Mouse (Mus musculus): ENCODE measurements at regions not wholly inside any gene's neighbourhood (a gene's known extent, or its start where the extent isn't known, plus 50 kb on each side); places are given as distances from the start of the nearest gene placed in this dataset.

GRCm38 (mm10) chr6:140200322-140200721 is 159.1 kb upstream of the Plcz1 start:
- TF ChIP-seq MAFK (IDR thresholded peaks at IDR 0.05; ENCODE audit: insufficient read depth, low read depth, low read length) (no peak), ZNF384 (IDR thresholded peaks at IDR 0.05; ENCODE audit: low read depth, low read length) (no peak), ZC3H11A (IDR thresholded peaks at IDR 0.05; ENCODE audit: borderline replicate concordance, low read depth, low read length) (no peak), CHD2 (IDR thresholded peaks at IDR 0.05; ENCODE audit: low read depth, low read length) (no peak), HCFC1 (IDR thresholded peaks at IDR 0.05; ENCODE audit: borderline replicate concordance, insufficient read depth, low read length) (no peak)
- no peaks in the 10 kb centered on the region for H3K9me3 ChIP-seq (ENCODE audit: control insufficient read depth, insufficient read depth, low read depth, low read length)
- H3K4me1 ChIP-seq (ENCODE audit: control insufficient read depth in 2 of 2, insufficient read depth in 2 of 2, low read length in 2 of 2, poor library complexity in 1 of 2): peaks cover 5 to 13% of the 10 kb centered on the region in 2 experiments
- no peak overlapping the region for H3K9ac ChIP-seq (ENCODE audit: insufficient read depth, low read depth, low read length, poor library complexity, severe bottlenecking)
- H3K36me3 ChIP-seq (ENCODE audit: control insufficient read depth, insufficient read depth, low read length, poor library complexity, severe bottlenecking): no peaks in the 10 kb centered on the region
- no peak for DNase-seq (ENCODE audit: low read depth, low spot score)
- in situ Hi-C loops (cut with MboI; ENCODE audit: low sequenced_read_pairs in 2 of 2, unreplicated experiment in 2 of 2): no loop called here
- no peak overlapping the region for H3K4me3 ChIP-seq (ENCODE audit: insufficient read depth in 1 of 2, low read depth in 1 of 2, low read length in 2 of 2, poor library complexity in 1 of 2, severe bottlenecking in 1 of 2)
- H3K27ac ChIP-seq (ENCODE audit: insufficient read depth, low read depth, low read length, poor library complexity, severe bottlenecking): no peak overlapping the region

- Histone ChIP-seq H3K9ac (ENCODE audit: insufficient read depth, low read depth, low read length, poor library complexity, severe bottlenecking) (no peak overlapping the region), H3K27ac (ENCODE audit: insufficient read depth, low read depth, low read length, poor library complexity, severe bottlenecking) (peak overlapping the region; percentile 35; the same call in 1 of the 2 replicates), H3K4me3 (ENCODE audit: insufficient read depth in 1 of 2, low read depth in 1 of 2, low read length in 2 of 2, poor library complexity in 1 of 2, severe bottlenecking in 1 of 2) (no peak overlapping the region), H3K4me1 (ENCODE audit: control insufficient read depth in 2 of 2, insufficient read depth in 2 of 2, low read length in 2 of 2, poor library complexity in 1 of 2) (peaks cover 10 to 25% of the 10 kb centered on the region in 2 experiments), H3K36me3 (ENCODE audit: control insufficient read depth, insufficient read depth, low read length, poor library complexity, severe bottlenecking) (no peaks in the 10 kb centered on the region), H3K9me3 (ENCODE audit: control insufficient read depth, insufficient read depth, low read depth, low read length) (no peaks in the 10 kb centered on the region)
- in situ Hi-C loops (cut with MboI; ENCODE audit: low sequenced_read_pairs in 2 of 2, unreplicated experiment in 2 of 2): no loop called here
- DNase-seq (ENCODE audit: low read depth, low spot score): peak; percentile 35
- TF ChIP-seq HCFC1 (IDR thresholded peaks at IDR 0.05; ENCODE audit: borderline replicate concordance, insufficient read depth, low read length) (no peak), CHD2 (IDR thresholded peaks at IDR 0.05; ENCODE audit: low read depth, low read length) (no peak), ZC3H11A (IDR thresholded peaks at IDR 0.05; ENCODE audit: borderline replicate concordance, low read depth, low read length) (no peak), MAFK (IDR thresholded peaks at IDR 0.05; ENCODE audit: insufficient read depth, low read depth, low read length) (no peak), ZNF384 (IDR thresholded peaks at IDR 0.05; ENCODE audit: low read depth, low read length) (no peak)
Observed at GRCm38 (mm10) chr6:140198036-140198435, 156.8 kb upstream of the Plcz1 start.

- H3K4me3 ChIP-seq (ENCODE audit: insufficient read depth in 1 of 2, low read depth in 1 of 2, low read length in 2 of 2, poor library complexity in 1 of 2, severe bottlenecking in 1 of 2): no peak overlapping the region
- H3K9ac ChIP-seq (ENCODE audit: insufficient read depth, low read depth, low read length, poor library complexity, severe bottlenecking): no peak overlapping the region
- H3K36me3 ChIP-seq (ENCODE audit: control insufficient read depth, insufficient read depth, low read length, poor library complexity, severe bottlenecking): no peaks in the 10 kb centered on the region
- DNase-seq (ENCODE audit: low read depth, low spot score): no peak
- no peak overlapping the region for H3K27ac ChIP-seq (ENCODE audit: insufficient read depth, low read depth, low read length, poor library complexity, severe bottlenecking)
- in situ Hi-C loops (cut with MboI; ENCODE audit: low sequenced_read_pairs in 2 of 2, unreplicated experiment in 2 of 2): no loop called here
- H3K9me3 ChIP-seq (ENCODE audit: control insufficient read depth, insufficient read depth, low read depth, low read length): no peaks in the 10 kb centered on the region
- peaks cover 15 to 30% of the 10 kb centered on the region in 2 experiments for H3K4me1 ChIP-seq (ENCODE audit: control insufficient read depth in 2 of 2, insufficient read depth in 2 of 2, low read length in 2 of 2, poor library complexity in 1 of 2)
- no peak for TF ChIP-seq HCFC1 (IDR thresholded peaks at IDR 0.05; ENCODE audit: borderline replicate concordance, insufficient read depth, low read length)
- TF ChIP-seq ZNF384 (IDR thresholded peaks at IDR 0.05; ENCODE audit: low read depth, low read length): no peak
- no peak for TF ChIP-seq MAFK (IDR thresholded peaks at IDR 0.05; ENCODE audit: insufficient read depth, low read depth, low read length)
- TF ChIP-seq CHD2 (IDR thresholded peaks at IDR 0.05; ENCODE audit: low read depth, low read length): no peak
- no peak for TF ChIP-seq ZC3H11A (IDR thresholded peaks at IDR 0.05; ENCODE audit: borderline replicate concordance, low read depth, low read length)
Observed at GRCm38 (mm10) chr6:140197113-140197675, 155.9 kb upstream of the Plcz1 start.

DNA sequence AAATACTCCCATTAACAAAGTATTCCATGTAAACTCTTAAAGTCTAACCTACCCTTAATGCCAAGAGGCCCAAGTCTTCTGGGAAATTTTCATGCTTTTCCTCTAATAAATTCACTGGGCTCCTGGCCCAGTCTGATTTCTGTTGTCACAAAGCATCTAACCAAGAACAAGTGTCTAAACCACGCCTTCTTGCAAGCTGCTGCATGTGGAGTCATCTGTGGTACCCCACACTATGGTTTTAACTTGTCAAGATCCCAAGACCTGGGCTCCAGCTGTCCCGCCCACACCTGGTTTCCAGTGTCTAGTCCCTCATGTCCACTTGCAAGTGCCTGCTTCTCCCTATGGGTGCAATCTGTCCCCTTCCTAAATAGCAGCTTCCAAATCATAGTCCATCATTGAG is 153.0 kb upstream of the Plcz1 start:
- no peak overlapping the region for H3K4me3 ChIP-seq (ENCODE audit: insufficient read depth in 1 of 2, low read depth in 1 of 2, low read length in 2 of 2, poor library complexity in 1 of 2, severe bottlenecking in 1 of 2)
- no peak overlapping the region for H3K27ac ChIP-seq (ENCODE audit: insufficient read depth, low read depth, low read length, poor library complexity, severe bottlenecking)
- H3K36me3 ChIP-seq (ENCODE audit: control insufficient read depth, insufficient read depth, low read length, poor library complexity, severe bottlenecking): no peaks in the 10 kb centered on the region
- no peak overlapping the region for H3K9ac ChIP-seq (ENCODE audit: insufficient read depth, low read depth, low read length, poor library complexity, severe bottlenecking)
- TF ChIP-seq ZNF384 (IDR thresholded peaks at IDR 0.05; ENCODE audit: low read depth, low read length) (no peak), HCFC1 (IDR thresholded peaks at IDR 0.05; ENCODE audit: borderline replicate concordance, insufficient read depth, low read length) (no peak), CHD2 (IDR thresholded peaks at IDR 0.05; ENCODE audit: low read depth, low read length) (no peak)
- no peak for DNase-seq (ENCODE audit: low read depth, low spot score)
- in situ Hi-C loops (cut with MboI; ENCODE audit: low sequenced_read_pairs in 2 of 2, unreplicated experiment in 2 of 2): no loop called here
- peaks cover 15 to 30% of the 10 kb centered on the region in 2 experiments for H3K4me1 ChIP-seq (ENCODE audit: control insufficient read depth in 2 of 2, insufficient read depth in 2 of 2, low read length in 2 of 2, poor library complexity in 1 of 2)
- H3K9me3 ChIP-seq (ENCODE audit: control insufficient read depth, insufficient read depth, low read depth, low read length): no peaks in the 10 kb centered on the region
